Mouse (Mus musculus): Measurements from ENCODE around the gene Dtnb.

DNA sequence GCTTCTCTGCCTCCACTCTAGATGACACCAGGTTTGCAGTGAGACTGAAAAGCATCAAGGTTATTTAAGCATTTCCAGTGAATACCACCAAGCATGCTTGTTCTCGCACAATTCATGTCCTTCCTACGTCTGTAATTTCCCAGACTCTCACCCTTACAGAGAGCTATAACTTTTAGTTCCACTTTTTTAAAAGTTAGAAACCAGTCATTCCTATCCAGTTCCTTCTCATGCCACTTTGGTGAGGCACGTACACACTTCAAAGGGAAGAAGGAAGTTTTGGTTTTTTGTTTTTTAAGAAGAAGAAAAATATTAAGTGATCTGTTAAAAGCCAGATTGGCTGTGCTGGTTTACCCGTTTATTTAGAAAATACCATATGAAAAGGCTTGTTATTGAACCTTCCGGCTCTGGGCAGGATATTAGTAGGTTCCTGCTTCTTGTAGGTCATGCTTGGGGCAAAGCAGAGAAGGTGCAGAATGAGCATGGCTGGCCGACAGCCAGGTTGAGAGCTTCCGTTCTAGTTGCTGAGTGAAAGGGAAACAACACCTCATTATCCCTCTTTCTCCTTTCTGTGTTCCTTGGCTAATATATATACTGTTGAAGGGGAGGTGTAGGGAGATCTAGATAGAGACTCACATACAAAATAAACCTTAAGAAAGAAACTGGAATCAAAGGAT lies 173.4 kb downstream of the Dtnb start:
- TF ChIP-seq CTCF (IDR thresholded peaks at IDR 0.05; ENCODE audit: low read depth): no peak
- TF ChIP-seq EP300 (IDR thresholded peaks at IDR 0.05; ENCODE audit: low read depth): no peak

All from heart, postnatal 0 days (tissue).